Mouse (Mus musculus) spleen, adult 2 months (tissue): ENCODE results near the gene Actn1. TPM values are rescaled to one million over a fixed set of nuclear protein-coding genes. Genes with fewer than 3 reads are reported as not detected.

Experiments
- DNase-seq, 2 experiments: peaks; one replicate each; pipeline versions ENCODE4 v3.0.0 to v3.0.0-alpha.2; 2012 to 2021; ENCODE audit warnings: low spot score in 2 of 2, low read depth in 1 of 2
- H3K27ac ChIP-seq: fragments of 200-500 bp; 2 replicates; pipeline ENCODE4 v1.5.1; 2012; ENCODE audit warnings: low read length, inconsistent platforms; ENCODE audit not compliant: insufficient read depth
- H3K27me3 ChIP-seq: fragments of 200-500 bp; 2 replicates; pipeline ENCODE4 v1.6.1; 2012; ENCODE audit warnings: mild to moderate bottlenecking, moderate library complexity, low read length, inconsistent platforms; ENCODE audit not compliant: control insufficient read depth, insufficient read depth
- H3K36me3 ChIP-seq: fragments of 200-500 bp; 2 replicates; pipeline ENCODE4 v1.6.1; 2012; ENCODE audit warnings: mild to moderate bottlenecking, low read length, inconsistent platforms; ENCODE audit not compliant: control insufficient read depth, insufficient read depth
- H3K4me1 ChIP-seq: fragments of 200-500 bp; 2 replicates; pipeline ENCODE4 v1.6.1; 2011; ENCODE audit warnings: inconsistent platforms; ENCODE audit not compliant: control insufficient read depth, insufficient read depth, insufficient read length
- H3K4me3 ChIP-seq: fragments of 200-500 bp; 2 replicates; pipeline ENCODE4 v1.5.1; 2011; ENCODE audit warnings: mild to moderate bottlenecking, inconsistent platforms; ENCODE audit not compliant: insufficient read depth, insufficient read length; ENCODE audit errors: extremely low read depth
- CTCF ChIP-seq: fragments of 200-500 bp; IDR thresholded peaks from 2 replicates; pipeline ENCODE4 v1.5.1; 2011; ENCODE audit warnings: mild to moderate bottlenecking, inconsistent platforms; ENCODE audit not compliant: insufficient read depth, insufficient read length, insufficient replicate concordance; ENCODE audit errors: extremely low read depth
- POLR2A ChIP-seq: fragments of 200-500 bp; IDR thresholded peaks from 2 replicates; pipeline ENCODE4 v1.6.1; 2011; ENCODE audit warnings: low read depth, low read length, inconsistent platforms
- WGBS: fragments of 180-500 bp; shearing (Covaris S2); methylation state at CpG from one replicate; pipeline ENCODE4 v1.1.7; 2018; 5-methylcytosine and 5-hydroxymethylcytosine counted together
- polyA plus RNA-seq: library from polyadenylated mRNA; depleted of rRNA; stranded (reverse); fragments of >200 nt; gene quantifications from 2 replicates; pipeline ENCODE4 v1.2.3, GENCODE M21; 2012

Gene Actn1
- polyA plus RNA-seq, 1 experiment: 84.7 TPM

GRCm38 (mm10) chr12:80259216-80260055 lies 735 bp downstream of the Actn1 start:
- Histone ChIP-seq H3K27ac (peak overlapping the region; percentile 82), H3K27me3 (peaks cover 5% of the 10 kb centered on the region), H3K36me3 (no peaks in the 10 kb centered on the region), H3K4me1 (peaks cover 7% of the 10 kb centered on the region), H3K4me3 (peak overlapping the region; percentile 62)
- TF ChIP-seq POLR2A (no peak), CTCF (no peak)
- DNase-seq: peak in 1 of 2 experiments; percentile 24
- WGBS: under 1% methylated on average over 64 of the region's 64 CpGs

GRCm38 (mm10) chr12:80258520-80259215 lies 1.5 kb downstream of the Actn1 start:
- TF ChIP-seq POLR2A: no peak
- no peak for TF ChIP-seq CTCF
- H3K36me3 ChIP-seq: no peaks in the 10 kb centered on the region
- 7% methylated on average over 22 of the region's 22 CpGs for WGBS
- peaks cover 5% of the 10 kb centered on the region for H3K27me3 ChIP-seq
- peaks cover 9% of the 10 kb centered on the region for H3K4me1 ChIP-seq
- peak overlapping the region; percentile 82 for H3K27ac ChIP-seq
- peak overlapping the region; percentile 62 for H3K4me3 ChIP-seq
- DNase-seq: no peak

- TF ChIP-seq CTCF (no peak), POLR2A (no peak)
- WGBS: 89% methylated on average over 2 of the region's 2 CpGs
These were observed 8.2 kb downstream of the Actn1 start for GRCm38 (mm10) chr12:80251978-80252377.

GRCm38 (mm10) chr12:80251554-80251953 lies 8.6 kb downstream of the Actn1 start:
- H3K27ac ChIP-seq: no peak overlapping the region
- no peaks in the 10 kb centered on the region for H3K36me3 ChIP-seq
- TF ChIP-seq POLR2A: no peak
- TF ChIP-seq CTCF: no peak
- 80% methylated on average over 3 of the region's 3 CpGs for WGBS
- DNase-seq: no peak
- H3K4me3 ChIP-seq: no peak overlapping the region
- 0 out of 2 replicates have a peak, but pooled peaks cover 4% of the 10 kb centered on the region for H3K4me1 ChIP-seq
- H3K27me3 ChIP-seq: no peaks in the 10 kb centered on the region

More at GRCm38 (mm10) chr12:80251978-80252377, 8.2 kb downstream of the Actn1 start:
- no peaks in the 10 kb centered on the region for H3K27me3 ChIP-seq
- H3K4me3 ChIP-seq: no peak overlapping the region
- H3K27ac ChIP-seq: no peak overlapping the region
- H3K36me3 ChIP-seq: no peaks in the 10 kb centered on the region
- H3K4me1 ChIP-seq: peaks cover 6% of the 10 kb centered on the region; the same call in 1 of the 2 replicates
- DNase-seq: no peak

- 84% methylated on average over 6 of the region's 6 CpGs for WGBS
- H3K4me1 ChIP-seq: peaks cover 4% of the 10 kb centered on the region; the same call in 1 of the 2 replicates
- no peaks in the 10 kb centered on the region for H3K27me3 ChIP-seq
- H3K4me3 ChIP-seq: no peak overlapping the region
- no peak for DNase-seq
- no peak overlapping the region for H3K27ac ChIP-seq
- TF ChIP-seq CTCF (no peak), POLR2A (no peak)
- H3K36me3 ChIP-seq: no peaks in the 10 kb centered on the region
These were observed 10.6 kb downstream of the Actn1 start for GRCm38 (mm10) chr12:80249539-80249938.

GRCm38 (mm10) chr12:80247067-80247466 lies 13.1 kb downstream of the Actn1 start:
- no peak overlapping the region for H3K27ac ChIP-seq
- H3K27me3 ChIP-seq: no peaks in the 10 kb centered on the region
- 81% methylated on average over 5 of the region's 5 CpGs for WGBS
- H3K4me3 ChIP-seq: no peak overlapping the region
- no peak for DNase-seq
- no peaks in the 10 kb centered on the region for H3K36me3 ChIP-seq
- no peaks in the 10 kb centered on the region; the same call in 1 of the 2 replicates for H3K4me1 ChIP-seq
- TF ChIP-seq CTCF (no peak), POLR2A (no peak)

GRCm38 (mm10) chr12:80246505-80246904 lies 13.7 kb downstream of the Actn1 start:
- no peak for DNase-seq
- Histone ChIP-seq H3K4me3 (no peak overlapping the region), H3K4me1 (no peaks in the 10 kb centered on the region; the same call in 1 of the 2 replicates), H3K36me3 (no peaks in the 10 kb centered on the region), H3K27ac (no peak overlapping the region), H3K27me3 (no peaks in the 10 kb centered on the region)
- no peak for TF ChIP-seq CTCF
- no peak for TF ChIP-seq POLR2A
- 80% methylated on average over 2 of the region's 2 CpGs for WGBS
